Mouse (Mus musculus) spleen, postnatal 14 days (tissue): ENCODE results near the gene Gpat3.

Experiments used
- DNase-seq, 2 experiments: peaks; one replicate each; pipeline ENCODE4 v3.0.0; 2021 to 2022; ENCODE audit warnings: low spot score in 2 of 2

The Gpat3 gene

DNA sequence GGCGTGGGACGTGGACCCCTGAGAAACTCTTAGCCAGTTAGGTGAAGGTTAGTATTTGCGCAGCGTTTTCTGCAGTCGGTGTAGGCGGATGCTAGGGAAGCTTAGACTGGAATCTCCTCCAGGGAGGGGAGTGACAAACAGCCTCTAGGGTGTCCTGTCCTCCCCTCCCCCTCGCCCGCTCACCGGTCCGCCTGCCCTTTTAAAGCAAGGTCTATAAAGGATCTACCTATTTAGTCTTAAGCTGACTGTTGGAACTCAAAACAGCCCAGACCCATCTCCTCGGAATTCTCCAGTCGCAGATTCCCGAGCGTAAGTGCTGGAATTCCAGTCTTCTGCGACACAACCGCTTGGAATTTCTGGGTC is at the start of gene Gpat3:
Gene Gpat3 (plus strand): TSS at position 229 of the 363 bp plus-strand sequence.
- DNase-seq: no peak

DNA sequence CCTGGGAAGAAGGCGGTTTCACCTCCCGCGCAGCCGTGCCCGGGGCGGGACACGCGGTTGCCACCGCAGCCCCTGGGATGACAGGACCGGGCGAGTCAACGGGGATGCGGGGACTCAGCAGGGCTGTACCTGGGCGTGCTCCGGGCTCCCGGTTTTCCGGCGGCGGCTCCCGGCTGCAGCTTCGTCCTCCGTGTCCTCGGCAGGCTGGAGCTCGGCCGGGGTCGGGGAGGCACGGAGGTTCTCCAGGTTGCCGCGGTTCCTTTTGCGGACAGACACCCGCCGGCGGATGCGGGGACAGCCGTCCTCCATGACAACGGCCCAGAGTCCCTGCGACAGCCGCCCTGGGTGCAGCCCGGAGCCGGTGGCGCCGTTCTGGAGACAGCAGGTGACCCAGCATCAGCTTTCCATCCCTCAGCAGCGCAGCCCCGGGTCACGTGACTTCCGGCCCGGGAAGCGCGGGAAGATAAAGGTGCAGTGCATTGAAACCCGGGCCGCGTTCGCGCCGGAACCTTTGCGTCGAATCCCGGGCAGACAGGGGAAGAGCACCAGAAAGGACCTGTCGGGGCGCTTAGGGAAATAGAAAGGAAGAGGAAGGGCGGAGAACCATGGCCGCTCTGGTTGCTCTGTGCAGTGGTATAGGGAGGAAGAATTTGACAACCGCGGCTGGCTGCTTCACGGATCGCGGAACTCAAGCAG is 47.2 kb upstream of the Gpat3 start, which contains the start of the genes Helq and Mrps18c:
Gene Helq (minus strand): TSS at position 434 of the 696 bp plus-strand sequence.
Gene Mrps18c (plus strand): TSS at position 463 of the 696 bp plus-strand sequence.
- peak; percentile 82 to 85 for DNase-seq

DNA sequence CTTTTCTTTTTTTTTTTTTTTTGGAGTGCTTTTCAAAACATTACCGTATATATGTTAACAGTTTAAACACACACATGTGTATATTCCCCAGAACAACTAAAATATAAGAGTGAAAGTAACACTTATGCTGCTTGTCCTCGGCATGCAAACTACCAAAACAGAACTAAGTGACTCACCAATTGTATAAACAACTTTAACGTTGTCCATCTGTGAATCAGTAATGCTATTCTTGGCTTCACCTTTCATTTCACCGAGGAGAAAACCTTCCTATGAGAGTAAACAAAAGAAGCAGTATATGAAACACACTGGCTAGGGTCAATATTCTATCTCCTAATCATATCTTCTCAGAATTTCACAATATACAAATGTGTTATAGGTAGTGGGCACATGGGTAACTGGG is 27.2 kb upstream of the Gpat3 start:
- DNase-seq: no peak

DNA sequence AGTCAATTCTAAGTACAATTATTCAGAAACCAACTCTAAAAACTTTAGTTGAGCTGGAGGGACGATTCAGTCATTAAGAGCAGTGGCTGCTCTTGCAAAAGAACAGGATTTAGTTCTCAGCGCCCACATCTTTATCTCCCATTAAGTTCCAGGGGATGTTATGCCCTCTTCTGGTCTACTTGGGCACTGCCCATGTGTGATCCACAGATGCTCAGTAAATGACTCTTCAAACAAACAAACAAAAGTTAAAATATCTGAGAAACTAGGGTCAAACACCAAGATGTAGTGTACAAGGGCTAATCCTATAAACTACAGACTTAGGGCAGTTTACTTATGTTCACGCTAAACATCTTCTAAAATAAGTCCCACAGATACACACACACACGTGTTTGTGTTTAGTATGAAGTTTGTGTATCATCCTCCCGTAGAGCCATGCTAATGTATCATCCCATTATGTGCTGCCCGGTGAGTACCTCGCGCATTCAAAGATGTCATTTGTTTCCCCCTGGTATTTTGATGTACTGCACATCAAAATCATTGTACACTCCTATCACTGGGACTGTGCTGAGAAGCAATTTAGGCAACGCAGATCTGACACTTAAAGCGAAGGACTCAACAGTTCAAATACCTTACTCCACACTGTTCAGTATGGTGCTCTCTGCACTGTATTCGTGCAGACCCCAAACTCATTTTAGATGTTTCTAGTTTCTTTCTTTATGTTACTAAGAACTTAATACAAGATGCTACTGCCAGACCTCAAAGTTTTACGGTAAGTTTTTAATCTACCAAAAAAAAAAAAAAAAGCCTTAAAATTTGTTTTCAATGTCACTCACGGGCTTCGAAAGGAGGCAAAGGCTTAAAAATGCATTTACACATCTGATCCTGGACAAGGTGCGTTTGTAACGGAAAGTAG is 25.7 kb upstream of the Gpat3 start:
- DNase-seq: no peak

DNA sequence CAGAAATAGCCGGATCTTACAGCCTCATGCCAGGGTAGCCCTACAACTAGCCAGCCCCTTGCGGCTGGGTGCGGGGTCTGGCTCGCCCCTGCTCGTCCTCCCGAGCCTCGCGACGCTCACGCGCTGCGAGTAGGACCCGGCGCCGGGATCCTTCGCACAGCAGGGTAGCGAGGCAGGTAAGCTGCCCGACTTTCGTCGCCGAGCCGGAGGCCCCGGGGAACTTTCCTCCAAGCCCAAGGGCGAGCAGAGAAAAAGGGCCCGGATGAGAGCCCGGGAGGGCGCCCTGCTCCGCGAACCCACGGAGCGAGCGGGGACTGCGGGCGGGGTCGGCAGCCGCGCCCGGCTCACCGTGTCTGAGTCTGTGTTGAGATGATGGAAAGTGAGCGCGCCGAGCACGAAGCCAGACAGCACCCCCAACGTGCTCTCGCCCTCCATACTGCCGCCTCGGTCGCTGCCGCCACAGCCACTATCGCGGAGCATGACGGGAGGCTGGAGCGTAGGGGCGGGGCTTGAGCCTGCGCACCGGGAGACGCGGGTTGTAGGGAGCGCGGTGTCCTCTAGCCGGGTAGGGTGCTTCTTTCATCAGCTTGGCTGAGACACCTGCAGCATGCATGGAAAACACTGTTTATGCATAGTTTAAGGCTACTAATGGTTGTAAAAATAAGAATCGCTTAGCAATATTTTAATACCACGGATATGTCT is 24.9 kb upstream of the Gpat3 start, which contains the start of gene Abraxas1:
Gene Abraxas1 (minus strand): TSS at position 483 of the 702 bp plus-strand sequence.
- DNase-seq: peak; percentile 77 to 84

DNA sequence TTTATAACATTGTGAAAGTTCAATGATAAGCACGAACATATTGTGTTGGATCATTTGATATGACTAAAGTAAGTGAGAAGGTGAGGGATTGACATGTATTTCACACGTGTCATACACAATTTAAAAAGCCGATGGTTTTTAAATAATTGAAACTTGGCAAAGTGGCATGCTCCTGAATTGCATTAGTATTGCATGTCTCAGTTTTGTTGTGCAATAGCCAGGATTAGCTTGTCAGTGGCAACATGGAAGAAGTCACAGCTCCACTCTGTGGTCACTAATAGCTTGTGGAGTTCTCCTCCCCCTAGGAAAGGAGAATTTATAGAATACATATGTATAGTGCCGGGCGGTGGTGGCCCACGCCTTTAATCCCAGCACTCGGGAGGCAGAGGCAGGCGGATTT is 24.1 kb upstream of the Gpat3 start:
- DNase-seq: no peak

DNA sequence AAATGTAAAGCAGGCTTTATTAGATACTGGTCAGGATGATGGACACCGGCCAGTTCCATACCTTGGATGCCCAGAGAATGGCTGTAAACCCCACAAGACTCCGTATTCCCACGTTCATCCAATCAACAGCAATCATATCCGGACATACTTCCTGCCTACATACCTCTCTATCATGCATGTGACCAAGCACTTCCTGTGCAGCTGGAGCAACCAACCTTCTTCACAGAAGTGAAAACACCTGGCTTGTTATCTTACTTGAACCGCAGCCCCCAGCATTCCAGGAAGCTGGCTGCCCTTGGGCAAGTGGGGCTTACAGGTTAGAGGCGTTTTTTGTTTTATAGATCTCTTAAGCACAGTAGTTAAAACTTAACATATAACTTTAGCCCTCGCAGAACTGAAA is 22.7 kb upstream of the Gpat3 start:
- no peak for DNase-seq

DNA sequence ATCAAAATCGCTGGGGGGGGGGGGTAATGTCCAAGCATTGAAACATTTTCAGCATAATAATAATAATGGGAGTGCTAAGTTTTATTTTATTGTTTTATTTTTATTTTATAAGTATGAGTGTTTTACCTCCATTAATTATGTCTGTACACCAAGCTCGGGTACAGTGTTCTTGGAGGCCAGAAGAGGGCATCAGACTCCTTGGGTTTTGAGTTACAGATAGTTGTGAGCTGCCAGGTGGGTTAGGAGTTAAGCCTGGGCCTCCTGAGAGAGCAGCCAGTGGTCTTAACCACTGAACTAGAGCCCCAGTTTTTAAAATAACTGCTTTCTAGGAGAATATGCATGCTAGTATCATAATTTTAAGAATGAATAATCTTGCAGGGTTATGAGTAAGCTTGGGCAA is 19.5 kb upstream of the Gpat3 start:
- no peak for DNase-seq

DNA sequence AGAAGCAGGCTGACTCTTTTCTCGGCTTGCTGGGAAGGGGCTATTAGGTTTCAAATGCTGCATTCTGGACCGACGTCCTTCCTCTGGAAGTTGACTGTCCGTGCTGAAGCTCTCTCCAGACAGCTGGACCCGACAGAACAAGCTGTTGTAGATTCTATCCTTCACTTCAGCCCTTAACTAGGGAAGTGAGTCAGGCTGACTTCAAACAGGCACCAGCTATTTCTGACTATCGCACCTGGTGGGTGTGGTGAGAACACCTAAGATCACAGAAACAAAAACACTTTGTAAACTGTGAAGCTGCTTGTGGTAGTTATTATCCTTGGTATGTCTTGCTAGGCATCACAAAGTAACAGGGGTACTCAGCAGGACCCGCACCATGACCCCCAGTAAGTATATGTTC is 19.0 kb upstream of the Gpat3 start:
- no peak for DNase-seq

DNA sequence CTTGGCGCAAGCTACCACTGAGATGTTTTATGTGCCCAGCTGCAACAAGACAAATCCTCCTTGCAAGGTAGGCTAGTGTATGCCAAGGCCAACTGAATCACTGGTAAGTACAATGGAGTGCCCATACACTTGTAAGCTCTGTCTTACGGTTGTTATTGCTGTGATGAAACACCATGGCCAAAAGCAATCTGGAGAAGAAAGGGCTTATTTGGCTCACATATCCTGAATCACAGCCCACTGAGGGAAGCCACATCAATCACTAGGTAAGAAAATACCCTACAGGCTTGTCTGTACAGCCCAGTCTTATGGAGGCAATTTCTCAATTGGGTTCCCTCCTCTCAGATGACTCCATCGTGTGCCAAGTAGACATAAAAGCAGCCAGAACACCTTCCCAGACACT is 16.8 kb upstream of the Gpat3 start:
- no peak for DNase-seq

DNA sequence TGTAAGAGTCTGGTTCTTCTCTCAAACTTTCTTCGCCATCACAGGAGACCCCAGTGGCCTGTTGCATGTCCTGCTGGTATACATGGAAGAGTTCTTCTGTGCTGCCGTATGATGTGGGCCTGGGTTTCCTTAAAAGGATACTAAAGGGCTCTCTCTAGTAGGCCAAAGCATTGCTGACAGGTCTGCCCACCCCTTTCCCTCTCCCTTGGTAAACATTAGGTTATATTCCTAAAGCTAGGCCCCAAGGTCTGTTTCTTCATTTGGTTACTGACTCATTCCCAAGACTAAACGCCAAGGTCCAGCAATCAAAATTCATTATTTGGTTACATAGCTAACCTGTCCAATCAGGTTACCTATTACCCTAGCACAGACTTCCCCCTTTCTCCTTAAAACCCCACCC is 12.8 kb upstream of the Gpat3 start:
- no peak for DNase-seq

DNA sequence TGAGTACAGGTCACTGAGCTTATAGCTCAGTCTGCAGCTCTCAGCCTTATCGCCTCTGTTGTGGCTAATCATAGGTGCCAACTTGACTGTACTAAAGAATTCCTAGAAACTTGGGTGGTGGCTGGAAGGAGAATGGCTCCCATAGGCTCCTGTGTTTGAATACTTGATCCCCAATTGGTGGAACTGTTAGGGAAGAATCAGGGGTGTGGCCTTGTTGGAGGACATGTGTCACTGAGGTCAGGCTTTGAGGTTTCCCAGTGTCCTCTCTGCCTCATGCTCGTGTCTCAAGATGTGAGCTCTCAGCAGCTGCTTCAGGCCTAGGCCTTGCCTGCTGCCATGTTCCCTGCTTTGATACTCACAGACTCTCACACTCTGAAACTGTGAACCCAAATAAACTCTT is 11.7 kb upstream of the Gpat3 start:
- DNase-seq: no peak

DNA sequence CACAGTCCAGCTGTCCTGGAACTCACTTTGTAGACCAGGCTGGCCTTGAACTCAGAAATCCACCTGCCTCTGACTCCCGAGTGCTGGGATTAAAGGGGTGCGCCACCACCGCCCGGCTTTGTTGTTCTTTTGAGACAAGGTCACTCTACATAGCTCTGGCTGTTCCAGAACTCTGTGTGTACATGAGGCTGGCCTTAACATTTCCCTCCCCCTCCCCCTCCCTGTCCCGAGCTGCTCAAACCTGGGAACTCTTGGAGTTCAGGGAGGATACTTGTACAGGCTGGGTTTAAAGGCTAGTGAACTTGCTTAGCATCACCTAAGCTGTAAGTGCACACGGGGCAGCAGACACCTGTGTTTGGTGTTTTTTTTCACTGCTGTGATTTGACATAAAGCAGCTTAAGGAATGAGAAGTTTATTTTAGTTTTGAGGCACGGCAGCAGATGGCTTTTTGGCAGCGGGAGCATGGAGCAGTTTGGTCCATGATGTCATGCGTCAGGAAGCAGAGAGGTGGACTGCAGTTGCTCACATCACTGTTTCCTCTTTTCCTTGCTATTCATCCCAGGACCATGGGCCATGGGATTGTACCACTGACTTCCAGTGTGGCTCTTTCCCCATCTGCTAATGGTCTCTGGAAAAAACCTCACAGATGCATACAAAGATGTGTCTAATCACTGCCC is 9.5 kb upstream of the Gpat3 start:
- no peak for DNase-seq

DNA sequence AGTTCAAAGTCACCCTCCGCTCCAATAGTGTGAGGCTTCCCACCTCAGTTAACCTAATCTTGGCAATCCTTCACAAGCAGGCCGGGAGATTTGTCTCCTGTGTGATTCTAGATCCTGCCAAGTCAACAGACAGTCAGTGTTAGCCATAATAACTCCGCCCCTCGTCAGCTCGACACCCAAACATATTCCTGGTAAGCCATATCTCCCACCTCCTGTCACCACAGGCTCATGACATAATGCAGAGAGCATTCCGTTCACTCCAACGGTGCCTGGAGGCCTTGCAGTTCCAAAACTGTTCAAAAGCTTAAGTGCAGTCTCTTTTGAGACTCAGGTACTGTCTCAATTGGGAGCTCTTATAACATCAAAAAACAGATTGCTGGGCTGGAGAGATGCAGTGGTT is 7.6 kb upstream of the Gpat3 start:
- no peak for DNase-seq

DNA sequence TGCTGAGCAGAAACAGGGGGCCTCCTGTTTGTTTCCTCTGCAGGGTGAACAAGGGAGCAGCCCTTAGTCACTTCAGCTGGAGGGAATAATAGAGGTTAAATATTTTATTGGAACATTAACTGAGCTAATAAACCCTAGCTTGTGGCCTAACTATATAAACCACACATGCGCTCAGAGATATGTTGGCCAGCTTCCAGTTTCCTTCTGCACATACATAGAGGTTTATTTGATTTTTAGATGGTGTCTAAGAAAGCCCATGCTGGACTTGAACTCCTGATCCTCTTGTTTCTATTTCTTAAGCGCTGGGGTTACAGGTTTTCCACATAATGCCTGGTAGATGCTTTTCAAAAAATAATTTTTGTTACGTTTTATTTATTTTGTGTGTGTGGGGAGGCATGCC is 1.0 kb upstream of the Gpat3 start:
- no peak for DNase-seq

DNA sequence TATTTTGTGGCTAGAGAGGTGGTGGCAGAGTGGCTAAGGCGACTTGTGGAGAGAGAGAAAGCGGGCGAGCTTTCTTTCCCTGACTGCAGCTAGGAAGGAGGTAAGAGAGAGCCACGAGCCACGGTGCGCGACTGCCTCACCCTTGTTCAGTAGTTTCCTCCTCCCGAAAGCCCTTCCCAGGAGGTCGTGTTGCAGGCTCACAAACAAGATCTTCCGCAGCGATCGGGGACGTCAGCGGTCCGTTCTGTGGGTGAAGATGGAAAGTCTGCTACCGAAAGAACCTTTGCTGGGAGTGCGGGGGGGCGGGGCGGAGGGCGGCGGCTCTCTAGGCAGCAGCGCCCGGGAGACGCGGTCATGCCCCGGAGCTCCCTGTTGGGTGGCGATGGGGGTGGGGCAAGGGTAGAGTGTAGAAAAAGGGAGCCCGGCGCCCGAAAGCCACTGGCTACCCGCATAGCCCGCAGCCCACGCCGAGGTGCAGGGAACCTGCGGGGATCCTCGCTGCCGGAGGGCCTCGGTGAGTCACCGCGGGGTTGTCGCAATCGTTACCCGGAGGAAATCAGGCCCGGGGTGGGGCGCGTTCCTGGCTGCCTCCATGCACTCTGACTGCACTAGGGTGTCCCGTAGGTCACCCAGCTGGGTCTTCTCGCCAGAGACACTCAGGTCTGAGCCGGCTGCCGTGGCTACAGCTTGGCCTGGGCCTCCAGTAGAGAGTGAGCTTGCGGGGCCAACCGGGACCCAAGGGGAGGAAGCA is 510 bp downstream of the Gpat3 start:
- DNase-seq: peak; percentile 23 to 42

DNA sequence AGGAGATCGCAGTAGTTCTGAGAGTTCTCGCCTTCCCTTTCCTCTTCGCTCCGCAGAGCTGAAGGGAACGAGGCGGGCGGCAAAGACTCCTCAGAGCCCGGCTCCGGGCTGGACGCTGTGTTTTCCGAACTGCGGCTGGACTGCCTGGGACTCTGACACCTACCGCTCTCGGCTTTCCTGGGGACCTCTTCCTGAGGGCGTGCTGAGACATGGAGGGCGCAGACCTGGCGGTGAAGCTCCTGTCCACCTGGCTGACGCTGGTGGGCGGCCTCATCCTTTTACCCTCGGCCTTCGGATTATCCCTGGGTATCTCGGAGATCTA is 1.0 kb downstream of the Gpat3 start:
- no peak for DNase-seq

DNA sequence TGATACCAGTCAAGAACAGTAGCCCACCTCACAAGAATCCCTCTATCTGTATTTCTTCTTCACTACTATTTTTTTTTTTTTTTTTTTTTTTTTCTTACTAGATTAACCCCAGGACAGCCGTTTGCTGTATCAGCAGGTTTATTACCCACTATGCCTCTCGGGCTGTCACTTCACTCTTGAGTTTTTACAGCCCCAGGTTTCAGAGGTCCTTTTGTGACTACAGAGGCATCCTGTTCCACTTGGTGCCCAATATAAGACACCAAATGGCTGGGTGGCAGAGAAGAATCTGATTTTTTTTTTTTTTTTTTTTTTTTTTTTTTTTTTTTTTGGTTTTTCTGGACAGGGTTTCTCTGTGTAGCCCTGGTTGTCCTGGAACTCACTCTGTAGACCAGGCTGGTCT is 1.6 kb downstream of the Gpat3 start:
- DNase-seq: no peak

DNA sequence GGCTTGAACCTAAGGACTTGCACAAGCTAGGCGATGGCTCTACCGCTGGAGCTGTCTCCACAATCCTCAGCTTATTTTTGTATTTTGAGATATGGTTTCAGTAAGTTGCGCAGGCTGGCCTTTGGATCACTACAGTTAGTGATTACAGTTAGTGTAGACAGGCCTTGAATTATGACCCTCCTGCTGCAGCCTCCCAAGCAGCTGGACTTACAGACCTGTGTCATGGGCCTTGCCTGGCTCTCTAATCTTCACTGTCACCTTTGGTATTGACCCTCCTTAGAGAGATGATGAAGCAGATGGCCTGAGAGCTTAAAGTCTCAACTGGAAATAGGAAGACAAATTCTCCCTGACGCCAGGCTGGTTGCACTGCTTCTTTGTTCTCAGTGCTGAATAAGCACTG is 8.4 kb downstream of the Gpat3 start:
- DNase-seq: no peak

DNA sequence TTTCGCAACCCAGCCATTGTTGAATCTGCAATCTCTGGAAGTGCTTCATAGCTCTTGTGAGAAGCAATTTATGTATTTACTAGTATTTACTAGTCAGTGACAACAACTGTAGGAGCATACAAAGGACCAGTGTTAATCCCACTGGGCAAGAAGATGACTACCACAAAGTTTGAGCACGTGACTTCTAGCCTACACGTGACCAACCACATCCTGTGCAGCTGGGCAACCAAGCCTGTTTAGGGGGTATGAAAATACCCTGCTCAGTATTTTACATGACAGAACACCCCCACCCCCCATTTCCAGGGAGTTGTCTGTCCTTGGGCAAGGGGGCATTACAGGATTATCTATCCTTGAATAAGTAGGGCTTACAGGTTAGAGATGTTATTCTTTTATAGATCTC is 11.0 kb downstream of the Gpat3 start:
- DNase-seq: peak; percentile 17 to 28

DNA sequence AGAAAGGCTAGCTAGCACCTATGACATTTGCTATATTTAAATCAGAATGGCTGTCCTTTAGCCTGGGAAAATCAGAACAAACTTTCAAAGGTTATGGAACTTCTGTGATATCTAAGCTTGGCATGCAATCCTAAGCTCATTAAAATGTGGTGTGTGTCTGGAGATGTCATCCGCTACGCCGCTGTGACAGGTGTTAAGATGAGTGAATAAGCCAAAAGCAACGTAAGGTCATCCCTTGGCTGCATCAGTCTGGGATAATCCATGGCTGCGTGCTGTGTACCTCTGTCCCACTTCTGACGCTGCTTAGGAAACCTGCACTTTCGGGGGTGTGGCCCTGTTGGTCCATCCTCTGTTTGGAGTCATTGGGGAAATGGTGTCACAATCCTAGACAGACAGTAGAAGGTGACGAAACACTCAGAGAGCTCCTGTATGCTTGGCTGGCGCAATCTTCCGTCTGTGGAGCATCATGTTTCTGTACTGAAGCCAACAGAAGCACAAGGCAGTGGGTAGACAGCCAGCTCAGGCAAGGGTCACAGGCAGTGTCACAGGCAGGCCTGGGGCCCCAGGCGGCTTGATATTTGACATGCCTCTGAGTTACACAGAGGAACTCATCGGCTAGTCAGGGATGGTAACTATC is 15.0 kb downstream of the Gpat3 start:
- no peak for DNase-seq
